Mouse (Mus musculus): ENCODE data around the gene Stab2.

The Stab2 gene

DNA sequence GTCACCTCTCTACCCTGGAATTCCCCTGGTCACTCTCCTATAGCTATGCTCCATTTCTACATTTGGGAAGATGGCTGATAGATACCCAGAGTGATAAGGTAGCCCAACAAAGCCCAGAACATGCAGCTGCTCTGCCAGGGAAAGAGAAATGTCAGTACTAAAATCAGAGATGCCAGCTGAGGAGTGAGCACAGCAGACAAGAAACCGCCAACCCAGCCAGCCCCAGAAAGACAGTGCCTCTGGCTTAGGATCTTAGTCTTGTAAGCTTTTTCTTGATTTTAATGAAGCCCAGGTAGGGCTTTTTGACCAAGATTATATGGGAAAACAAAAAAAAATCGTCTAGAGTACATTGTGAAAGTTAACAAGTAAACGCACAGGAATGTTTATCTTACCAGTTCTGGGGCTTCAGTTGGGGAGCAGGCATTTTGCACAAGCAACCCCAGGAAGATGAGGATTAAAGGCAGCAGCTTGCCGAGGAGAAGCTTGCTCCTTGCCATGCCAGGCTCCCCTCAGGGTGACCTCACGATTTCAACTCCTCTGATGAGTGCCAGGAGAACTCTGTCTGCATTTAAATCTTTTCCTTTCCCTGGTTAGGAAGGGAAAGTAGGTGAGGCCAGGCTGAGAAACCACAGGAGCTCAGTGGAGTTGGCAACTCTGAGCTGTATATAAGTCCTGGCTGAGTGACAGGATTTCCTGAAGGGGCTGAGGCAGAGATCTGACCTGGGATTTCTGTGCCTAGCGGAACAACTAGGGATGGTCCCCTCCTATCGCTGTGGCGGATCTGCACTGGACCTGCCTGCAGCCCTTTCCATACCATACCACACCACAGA is at the start of gene Stab2:
Stab2 (minus strand) TSS at position 641 of the 830 bp plus-strand sequence.
- no peak for DNase-seq (ENCODE audit: low read depth)

DNA sequence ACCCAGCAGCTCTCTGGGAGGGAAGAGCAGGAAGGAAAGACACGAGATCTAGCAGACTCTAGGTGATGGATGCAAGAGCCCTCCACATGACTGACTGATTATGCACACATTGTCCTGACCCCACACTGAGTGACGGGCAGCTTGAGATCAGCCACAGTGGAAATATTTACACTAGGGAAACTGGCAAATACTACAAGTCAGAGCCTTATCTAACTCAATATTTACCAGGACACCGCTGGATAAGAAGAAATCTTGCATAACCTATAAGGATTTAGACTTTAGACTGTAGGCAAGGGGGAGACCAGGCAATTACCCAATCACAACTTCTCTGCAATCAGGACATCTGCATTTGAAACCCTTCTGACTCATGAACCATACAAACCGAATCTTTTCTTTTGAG is 43.9 kb upstream of the Stab2 start:
- no peak for DNase-seq (ENCODE audit: low read depth)

DNA sequence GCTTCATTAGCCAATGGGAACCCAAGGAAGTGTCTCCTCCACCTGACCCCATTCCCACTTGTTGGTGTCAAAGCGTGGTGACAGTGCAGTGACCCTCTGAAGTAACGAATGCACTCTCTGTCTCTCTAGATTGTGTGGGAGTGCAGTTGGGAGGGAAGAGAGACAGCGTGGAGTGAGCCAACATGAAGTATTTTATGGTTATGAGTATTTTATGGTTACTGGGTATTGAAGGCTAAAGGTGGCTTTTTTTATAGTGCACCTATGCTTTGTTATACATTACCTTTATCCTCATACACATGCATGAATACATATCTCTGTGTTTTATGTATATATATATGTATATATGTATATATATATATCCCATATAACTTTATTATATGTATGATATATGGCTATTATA is 41.4 kb upstream of the Stab2 start:
- no peak for DNase-seq (ENCODE audit: low read depth)

DNA sequence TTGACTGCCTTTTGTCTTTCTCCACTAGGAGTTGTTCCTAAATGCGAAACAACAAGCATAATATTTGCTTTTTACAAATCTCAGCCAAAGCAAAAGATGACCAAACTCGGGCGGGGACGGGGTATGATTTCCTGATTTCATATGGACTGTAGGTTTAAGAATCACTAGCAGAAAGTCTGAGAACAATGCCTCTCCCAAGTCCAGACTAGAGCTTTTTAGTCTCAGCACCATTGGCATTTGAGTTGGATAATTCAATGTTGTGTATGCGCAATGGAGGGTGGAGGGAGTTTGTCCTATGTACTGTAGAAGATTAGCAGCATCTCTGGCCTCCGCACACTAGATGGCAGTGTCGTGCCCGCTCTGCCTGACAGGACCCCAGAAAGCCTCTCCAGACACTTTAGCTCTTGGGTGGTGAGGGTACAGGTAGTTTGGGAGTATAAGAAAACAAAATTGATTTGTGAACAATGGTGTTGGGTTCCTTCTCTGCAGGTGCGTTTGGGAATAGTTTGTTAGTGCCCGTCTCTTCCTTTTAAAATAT is 39.2 kb upstream of the Stab2 start:
- no peak for DNase-seq (ENCODE audit: low read depth)

DNA sequence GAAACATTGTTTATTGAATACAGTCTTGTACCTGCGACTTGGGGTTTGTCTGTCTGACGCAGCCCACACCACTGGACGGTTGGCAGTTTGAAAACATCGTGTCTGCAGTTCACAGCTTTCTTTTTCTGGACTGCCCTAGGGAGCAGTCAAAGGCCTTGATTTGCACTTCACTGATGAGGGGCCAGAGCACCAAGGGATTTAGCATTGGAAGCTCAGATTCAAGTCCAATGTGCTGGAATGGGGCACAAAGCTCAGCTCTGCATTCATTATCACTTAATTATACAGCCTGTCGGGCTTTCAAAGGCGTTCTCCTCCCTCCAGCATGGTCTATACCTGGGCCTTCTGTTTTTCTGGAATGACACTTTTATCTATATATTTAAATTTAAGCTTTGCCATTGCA is 38.6 kb upstream of the Stab2 start:
- DNase-seq (ENCODE audit: low read depth), result no peak

DNA sequence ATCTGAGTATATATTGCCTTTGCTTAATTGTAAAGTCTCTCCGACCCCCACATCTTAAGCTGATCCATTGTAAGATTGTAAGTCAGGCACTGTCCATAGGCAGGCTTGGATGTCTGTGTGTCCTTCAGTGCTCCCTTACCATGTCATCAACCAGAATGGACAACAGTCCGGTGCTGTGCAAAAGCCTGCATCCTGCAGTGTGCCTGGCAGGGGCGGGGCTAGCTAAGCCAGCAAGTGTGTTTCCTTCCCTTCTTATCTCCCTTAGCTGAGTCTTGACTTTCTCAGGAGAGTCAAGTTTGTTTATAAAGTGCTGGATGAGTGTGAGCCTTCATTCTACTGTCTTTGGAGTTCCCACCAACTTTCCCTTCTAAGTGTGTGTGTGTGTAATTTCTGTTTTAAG is 37.4 kb upstream of the Stab2 start:
- DNase-seq (ENCODE audit: low read depth), result no peak

DNA sequence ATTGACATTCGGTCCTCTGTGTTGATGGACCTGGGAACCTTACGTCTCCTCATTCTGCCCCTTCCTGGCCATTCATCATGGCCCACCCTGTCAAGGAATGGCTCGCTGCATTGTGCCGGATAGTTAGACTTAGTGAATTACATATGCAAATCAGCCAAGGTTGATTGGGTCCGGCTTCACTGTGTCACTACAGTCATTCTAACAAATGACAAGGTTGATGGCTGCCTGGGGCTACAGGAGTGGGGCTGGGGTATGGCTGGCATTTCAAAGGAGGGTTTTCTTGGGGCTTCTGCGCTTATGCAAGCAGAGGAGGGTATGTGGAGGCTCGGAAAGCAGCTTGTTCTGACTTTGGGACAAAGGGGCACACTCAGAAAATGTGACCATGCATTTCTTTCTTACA is 33.4 kb upstream of the Stab2 start:
- no peak for DNase-seq (ENCODE audit: low read depth)

DNA sequence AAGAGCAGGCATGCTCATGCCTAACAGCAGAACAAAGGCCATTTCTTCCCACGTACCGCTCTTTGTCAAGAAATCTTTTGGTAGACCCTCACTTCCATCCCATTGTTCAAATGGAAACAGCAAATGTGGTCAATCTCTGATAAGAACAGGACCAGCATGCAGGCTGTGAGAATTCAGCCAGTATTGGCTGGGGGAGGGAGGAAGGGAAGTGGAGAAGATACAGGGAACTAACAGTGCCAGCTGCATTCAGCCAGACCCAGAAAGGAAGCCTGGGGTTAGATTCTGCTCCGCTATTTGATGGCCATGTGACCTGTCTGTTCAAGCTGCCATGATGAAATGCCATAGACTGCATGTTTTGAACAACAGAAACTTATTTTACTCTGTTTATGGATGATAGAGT is 32.0 kb upstream of the Stab2 start:
- no peak for DNase-seq (ENCODE audit: low read depth)

DNA sequence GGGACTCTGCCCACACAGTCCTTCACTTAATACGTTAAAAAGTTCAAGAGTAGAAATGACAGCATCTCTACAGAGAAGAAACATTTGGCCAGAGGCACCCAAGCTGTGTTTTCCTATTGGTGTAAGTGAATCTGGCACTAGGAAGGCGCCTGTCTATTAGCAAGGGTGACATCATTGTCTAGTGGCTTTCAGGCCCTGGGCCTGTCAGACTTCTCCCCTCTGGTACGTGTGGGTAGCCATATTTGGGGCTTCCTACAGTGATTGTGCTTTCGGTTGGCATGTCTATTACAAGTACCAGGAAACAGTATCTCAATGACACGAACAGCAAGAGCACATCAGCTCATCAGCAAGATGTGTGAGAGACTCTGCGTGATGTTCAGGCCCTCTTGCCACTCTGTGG is 31.5 kb upstream of the Stab2 start:
- no peak for DNase-seq (ENCODE audit: low read depth)

DNA sequence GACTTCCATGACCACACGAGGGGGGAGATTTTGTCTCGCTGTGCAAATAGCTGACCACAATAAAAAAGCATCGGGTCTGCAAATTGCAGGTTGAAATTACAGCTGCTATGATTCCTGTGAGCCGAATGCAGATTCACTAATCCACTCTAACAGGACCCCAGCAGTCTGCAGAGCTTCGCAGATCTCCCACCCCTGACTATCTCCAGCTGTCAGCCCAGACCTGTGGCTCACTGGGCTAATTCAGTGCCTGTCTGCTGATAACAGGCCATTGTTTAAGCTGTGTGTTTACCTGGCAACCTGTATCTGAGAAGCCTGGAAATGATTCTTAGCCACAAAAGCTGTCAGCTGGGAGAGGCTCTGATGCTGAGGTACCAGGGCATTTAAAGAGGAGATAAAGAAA is 29.2 kb upstream of the Stab2 start:
- DNase-seq (ENCODE audit: low read depth), result no peak

DNA sequence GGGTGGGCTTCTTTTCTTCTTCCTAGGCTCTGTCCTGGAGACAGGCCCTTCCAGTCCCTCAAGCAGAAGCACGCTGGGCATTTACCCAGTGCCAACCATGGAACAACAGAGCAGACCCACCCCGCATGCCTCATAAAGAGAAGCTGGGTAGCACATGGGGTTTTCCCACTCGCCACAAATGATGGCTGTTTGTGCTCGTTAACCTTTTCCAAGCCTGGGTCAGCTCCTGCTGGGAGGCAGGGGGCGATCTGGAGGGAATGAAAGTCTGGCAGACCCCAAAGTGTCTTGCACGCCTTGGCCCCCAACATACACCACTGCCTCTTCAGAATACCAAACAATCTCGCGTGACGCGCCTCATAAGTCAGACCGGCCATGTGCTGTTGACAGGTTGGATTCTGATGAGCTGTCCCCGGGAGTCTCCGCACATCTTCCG is 28.5 kb upstream of the Stab2 start:
- no peak for DNase-seq (ENCODE audit: low read depth)

DNA sequence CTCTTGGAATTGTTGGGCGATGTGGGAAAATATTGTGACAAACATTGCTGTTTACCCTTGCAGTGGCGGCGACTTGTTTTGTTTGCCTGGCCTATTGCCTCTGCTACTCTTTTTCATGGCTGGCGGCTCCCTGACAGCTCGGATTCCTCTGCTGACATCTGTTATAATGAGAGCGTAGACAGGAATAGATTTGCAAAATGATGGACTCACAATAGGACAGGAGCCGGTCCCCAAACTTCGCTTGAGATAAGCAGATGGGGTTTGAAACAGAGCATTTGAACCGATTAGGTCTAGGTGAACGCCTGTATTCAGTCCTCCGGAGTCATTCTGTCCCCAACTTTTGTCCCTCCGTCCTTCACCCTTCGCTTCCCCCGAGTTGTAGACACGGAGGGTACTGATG is 28.0 kb upstream of the Stab2 start:
- no peak for DNase-seq (ENCODE audit: low read depth)

DNA sequence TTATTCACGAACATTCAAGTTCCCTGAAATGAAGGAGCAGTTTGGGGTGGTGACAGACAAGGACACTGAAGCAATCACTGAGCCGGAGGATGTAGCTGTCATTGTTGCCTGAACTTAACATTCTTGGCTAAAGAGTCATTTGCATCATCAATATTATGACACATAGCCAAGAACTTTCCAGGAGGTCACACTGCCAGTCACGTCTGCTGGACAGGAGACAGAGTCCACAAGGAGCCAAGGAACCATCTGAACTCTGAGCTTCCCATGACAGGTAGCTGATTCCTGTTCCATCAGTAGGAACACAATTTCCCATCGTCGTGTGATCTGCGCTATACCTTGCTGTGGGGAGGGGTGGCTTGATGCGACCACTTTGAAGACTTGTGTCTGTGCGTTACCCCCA is 24.9 kb upstream of the Stab2 start:
- DNase-seq (ENCODE audit: low read depth), result no peak

DNA sequence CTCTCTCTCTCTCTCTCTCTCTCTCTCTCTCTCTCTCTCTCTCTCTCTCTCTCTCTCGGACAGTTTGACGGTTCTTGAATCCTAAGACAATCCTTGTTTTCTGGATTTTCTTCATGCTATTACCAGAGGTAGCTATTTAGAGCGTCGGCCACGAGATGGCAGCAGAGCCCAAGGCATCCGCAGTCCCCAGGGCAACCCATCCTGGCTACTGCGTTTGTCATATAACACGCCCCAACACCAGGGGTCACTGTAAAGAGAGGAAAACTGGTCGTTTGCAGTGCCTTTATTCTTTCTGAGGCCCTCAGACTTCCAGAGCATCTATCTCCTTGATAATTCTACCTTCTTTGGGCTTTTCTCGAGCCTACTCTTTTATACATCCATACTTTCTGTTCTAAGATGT is 17.1 kb upstream of the Stab2 start:
- peak; percentile 44 for DNase-seq (ENCODE audit: low read depth)

DNA sequence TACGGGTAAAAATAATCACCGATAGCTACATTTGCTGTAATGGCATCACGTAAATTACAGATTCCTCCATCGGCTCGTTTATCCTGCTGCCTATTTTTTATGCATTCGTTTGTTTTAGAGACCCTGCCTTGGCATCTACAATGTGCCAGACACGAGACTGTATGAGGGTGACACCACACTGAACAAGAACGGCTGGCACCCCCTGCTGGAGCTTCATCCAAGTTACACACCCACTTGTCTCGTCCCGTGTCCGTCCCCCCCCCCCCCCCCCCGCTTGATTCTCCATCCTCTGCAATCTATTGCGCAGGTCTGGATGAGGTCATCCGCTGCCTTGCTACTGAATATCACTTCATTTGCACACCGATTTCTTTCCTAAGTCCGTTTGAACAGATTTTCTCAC is 12.9 kb upstream of the Stab2 start:
- no peak for DNase-seq (ENCODE audit: low read depth)

DNA sequence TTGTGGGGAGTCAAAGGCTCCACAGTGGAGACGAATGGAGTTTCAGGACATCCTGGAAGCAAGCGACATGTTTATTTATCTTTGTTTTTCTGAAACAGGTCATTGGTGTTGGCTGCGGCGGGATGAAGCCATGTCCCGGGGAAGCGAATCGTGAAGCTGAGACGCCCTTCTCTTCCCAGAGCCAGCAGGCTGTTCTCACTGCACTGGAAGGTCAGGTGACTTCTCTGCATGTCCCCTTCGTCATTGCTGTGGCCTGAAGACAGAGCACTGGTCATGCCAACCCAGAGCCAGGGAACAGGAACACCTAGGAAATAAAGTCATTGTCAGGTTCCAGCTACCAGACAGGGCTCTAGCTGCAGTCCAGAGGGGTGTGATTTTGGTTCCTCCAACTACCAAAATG is 11.1 kb upstream of the Stab2 start:
- no peak for DNase-seq (ENCODE audit: low read depth)

DNA sequence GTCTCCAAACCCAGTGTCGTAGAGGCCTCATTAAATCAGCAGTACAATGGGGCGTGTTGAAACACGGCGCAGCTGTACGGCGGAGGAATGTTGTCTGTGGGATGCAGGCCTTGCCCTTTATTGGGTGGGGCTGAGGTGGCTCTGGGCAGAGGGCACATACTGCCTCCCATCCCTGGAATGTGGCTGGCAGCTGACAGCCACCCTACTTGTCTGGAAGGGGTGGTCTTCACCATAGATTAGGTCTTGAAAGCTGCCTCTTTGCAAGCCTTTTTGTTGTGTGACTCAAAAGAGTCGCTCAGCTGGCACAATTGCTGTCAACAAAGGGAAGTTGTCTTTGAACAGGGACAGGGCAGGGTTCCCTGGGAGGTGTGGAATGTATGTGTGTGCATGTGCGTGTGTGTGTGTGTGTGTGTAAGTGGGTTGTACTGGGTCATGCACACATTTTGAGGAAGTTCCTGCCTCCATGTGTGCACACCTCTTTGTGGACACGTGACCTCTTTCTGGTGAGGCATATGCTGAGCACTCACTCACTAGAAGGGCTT is 8.4 kb upstream of the Stab2 start:
- no peak for DNase-seq (ENCODE audit: low read depth)

DNA sequence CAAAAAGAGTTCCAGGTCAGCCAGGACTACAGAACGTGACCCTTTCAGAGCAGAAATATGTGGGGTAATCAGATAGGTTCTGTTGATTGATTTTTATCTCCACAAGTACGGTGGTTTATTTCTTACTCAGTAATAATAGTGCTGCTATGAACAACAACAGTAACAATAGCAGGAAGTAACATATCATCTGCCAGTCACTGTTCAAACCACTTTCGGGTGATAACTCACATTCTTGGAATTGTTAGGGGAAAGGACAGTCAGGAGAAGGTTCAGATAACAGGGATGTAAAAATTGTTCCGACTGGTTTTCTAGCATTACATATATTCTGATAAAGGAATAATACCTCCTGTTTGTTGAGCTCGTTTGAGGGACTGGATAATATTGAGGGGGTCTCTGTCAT is 7.6 kb upstream of the Stab2 start:
- no peak for DNase-seq (ENCODE audit: low read depth)

DNA sequence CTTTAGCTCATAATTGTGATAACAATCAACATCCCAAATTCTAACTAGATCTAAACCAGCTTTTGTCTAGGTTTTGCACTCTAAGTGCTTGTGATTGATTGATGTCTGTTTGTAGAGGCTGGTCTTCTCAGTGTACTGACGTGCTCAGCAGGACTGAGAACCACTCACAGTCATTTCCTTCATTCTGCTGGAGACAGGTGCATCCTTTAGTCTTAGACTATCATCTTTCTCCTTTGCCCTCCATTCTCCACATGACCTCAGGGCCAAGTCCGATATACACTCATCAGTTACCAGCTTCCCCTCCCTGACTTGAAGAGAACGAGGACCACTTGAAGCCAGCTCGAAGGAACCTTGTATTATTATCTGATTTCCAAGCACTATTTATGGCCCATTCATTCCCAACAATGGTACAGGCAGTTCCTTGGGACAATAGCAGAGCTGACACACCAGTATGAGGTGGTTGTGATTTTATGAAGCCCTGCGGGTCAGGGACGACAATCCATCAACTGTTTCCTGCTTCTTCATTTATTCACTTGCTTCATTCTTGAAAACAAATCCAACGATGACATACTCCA is 6.7 kb upstream of the Stab2 start:
- DNase-seq (ENCODE audit: low read depth), result no peak

DNA sequence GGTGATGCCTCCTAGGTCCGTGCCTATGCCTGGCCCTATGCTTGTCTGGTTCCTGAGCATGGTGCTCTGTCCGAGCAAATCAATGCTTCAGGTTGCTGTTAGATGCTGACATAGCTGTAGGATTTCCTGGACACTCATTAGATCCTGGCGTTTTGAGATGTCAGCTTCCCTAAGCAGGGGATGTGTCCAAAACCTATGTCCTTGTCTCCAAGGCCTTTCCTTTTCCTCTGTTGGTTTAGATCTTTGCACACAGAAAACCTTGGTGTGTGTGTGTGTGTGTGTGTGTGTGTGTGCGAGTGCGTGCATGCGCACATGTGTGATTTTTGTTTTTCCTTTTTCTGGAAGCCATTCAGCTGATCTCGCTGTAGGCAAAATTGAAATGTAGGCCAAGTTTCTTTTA is 4.3 kb upstream of the Stab2 start:
- no peak for DNase-seq (ENCODE audit: low read depth)

DNA sequence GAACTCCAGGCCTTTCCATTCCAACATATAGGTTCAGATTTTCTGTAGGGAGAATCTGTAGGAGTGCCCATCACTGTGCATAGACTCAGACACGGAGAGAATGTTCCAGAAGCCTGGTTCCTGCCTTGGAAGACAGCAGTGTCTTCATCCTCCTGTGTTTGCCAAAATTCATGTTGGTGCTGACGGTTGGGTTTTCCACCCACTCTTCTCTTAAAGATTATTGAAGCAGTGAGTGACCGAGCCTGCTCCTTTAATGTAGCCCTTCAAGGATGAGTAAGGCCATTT is 332 bp upstream of the Stab2 start:
- no peak for DNase-seq (ENCODE audit: low read depth)

DNA sequence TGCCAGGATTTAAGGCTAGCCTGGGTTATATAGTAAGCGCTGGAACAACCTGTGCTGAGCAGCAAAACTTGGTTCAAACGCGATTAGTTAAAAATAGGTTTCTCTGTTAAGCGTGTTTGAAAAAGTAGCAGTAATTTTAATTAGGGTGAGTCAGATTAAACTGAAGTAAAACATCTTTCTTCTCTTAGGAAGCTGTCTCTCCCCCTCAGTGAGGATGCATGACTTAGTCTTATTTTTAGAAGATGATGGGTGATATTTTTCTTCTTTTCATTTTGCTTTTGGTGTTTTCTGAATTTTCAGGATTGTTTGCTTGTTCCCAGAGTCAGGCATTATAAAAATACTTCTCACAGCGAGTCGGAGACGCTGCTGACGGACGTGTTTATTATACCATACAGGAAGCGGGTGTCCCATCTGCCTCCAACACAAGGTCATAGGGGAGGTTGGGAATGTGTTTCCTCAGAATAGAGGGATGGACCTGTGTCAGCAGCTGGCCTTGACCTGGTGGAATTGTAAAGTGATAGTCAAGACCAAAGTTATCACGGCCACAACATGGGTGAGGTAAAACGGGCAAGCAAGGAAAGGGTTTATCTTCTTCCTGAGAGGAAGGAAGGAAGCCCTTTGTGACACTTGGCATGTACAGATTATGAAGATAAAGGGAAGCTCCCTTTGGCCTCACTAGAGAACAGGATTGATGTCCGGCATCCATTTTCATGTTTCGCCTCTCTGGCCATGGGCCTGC is 15.4 kb downstream of the Stab2 start:
- no peak for DNase-seq (ENCODE audit: low read depth)

DNA sequence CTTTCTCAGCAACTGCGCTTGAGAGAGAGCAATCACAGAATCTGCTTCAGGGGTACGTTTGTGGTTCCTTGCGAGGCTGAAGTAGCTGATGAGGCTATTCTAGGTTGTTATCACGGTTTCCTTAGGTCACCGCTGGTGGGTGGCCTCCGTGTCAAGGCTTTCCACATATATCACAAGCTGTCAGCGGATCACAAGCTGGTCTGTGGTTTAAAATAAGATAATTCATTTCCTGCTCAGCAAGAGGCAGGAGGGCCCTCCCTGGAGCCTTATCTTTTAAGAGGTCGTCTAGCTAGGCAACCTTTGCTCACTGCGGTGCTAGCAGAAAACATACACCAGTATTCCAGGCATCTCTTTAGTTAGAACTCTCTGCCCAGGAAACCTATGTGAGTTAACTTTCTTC is 17.2 kb downstream of the Stab2 start:
- DNase-seq (ENCODE audit: low read depth), result no peak

Data from c-Kit-positive CD71-positive TER-119-negative erythroid progenitor cells, embryonic 14.5 days (primary cell).